Mouse (Mus musculus) forebrain, embryonic 14.5 days (tissue): ENCODE data around the gene Wnt4. TPM values are rescaled to one million over a fixed set of nuclear protein-coding genes. Genes with fewer than 3 reads are reported as not detected.

ENCODE experiments used
- ATAC-seq: fragments of 200-750 bp; cut with Nextera tagmentation; 2 replicates; pipeline ENCODE4 v1.8.0; 2017; ENCODE audit warnings: mild to moderate bottlenecking, moderate library complexity
- DNase-seq: peaks from one replicate; pipeline ENCODE4 v3.0.0-alpha.2; 2015; ENCODE audit warnings: low spot score
- H3K27ac ChIP-seq: fragments of 300-500 bp; sonication (generic); 2 replicates; pipeline ENCODE4 v1.5.1; 2014; ENCODE audit warnings: low read depth, mild to moderate bottlenecking, control low read depth, low read length, moderate library complexity
- H3K27me3 ChIP-seq: fragments of 300-500 bp; sonication (generic); replicated peaks from 2 replicates; pipeline ENCODE4 v1.6.1; 2014; ENCODE audit warnings: low read length, control low read depth, mixed read lengths; ENCODE audit not compliant: control insufficient read depth, insufficient read depth
- H3K36me3 ChIP-seq: fragments of 300-500 bp; sonication (generic); 2 replicates; pipeline ENCODE4 v1.6.1; 2014; ENCODE audit warnings: low read length, control low read depth; ENCODE audit not compliant: control insufficient read depth, insufficient read depth
- H3K4me1 ChIP-seq: fragments of 300-500 bp; sonication (generic); 2 replicates; pipeline ENCODE4 v1.6.1; 2014; ENCODE audit warnings: antibody characterized with exemption, low read length, control low read depth; ENCODE audit not compliant: control insufficient read depth, insufficient read depth
- H3K4me2 ChIP-seq: fragments of 300-500 bp; sonication (generic); 2 replicates; pipeline ENCODE4 v1.6.1; 2014; ENCODE audit warnings: mild to moderate bottlenecking, control low read depth, low read length
- H3K4me3 ChIP-seq: fragments of 300-500 bp; sonication (generic); 2 replicates; pipeline ENCODE4 v1.5.1; 2014; ENCODE audit warnings: low read depth, low read length, control low read depth
- H3K9ac ChIP-seq: fragments of 300-500 bp; sonication (generic); 2 replicates; pipeline ENCODE4 v1.6.1; 2014; ENCODE audit warnings: mild to moderate bottlenecking, low read length, control low read depth, moderate library complexity
- H3K9me3 ChIP-seq: fragments of 300-500 bp; sonication (generic); replicated peaks from 2 replicates; pipeline ENCODE4 v1.6.1; 2016; ENCODE audit warnings: low read length, control low read depth, mixed read lengths; ENCODE audit not compliant: control insufficient read depth
- WGBS: fragments of 180-500 bp; shearing (Covaris S2); extraction: QIAGEN DNeasy Blood & Tissue Kit; methylation state at CpG from one replicate; pipeline ENCODE4 v1.1.7; 2014; 5-methylcytosine and 5-hydroxymethylcytosine counted together
- polyA plus RNA-seq: library from polyadenylated mRNA; unstranded; fragments of >200 nt; fragmentation: Nextera tagmentation; extraction: Ambion mirVana; gene quantifications from 2 replicates; pipeline ENCODE4 v1.2.1, GENCODE M21; 2014

The Wnt4 gene
- polyA plus RNA-seq, 1 experiment from 2014 or later, result 0.80 TPM

DNA sequence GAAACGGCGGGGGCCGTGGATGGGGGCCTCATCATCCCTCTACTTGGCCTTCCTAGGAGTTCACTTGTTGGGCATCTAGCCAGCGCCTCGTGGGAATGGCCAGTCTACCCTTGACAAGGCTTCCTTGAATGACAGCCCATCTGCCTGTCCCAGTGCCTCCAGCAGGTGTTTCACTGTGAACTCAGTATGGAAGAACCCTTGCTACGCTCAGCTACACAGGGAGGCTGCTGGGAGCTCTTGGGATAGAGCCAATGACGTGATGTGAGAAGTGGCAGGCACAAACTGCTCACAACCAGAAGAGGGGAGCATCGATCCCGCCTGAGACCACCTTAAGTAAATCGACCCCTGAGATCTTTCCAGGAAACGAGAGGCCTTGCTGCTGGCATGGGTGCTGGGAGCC lies 23.7 kb upstream of the Wnt4 start:
- H3K27me3 ChIP-seq, result no peaks in the 10 kb centered on the region
- no peak overlapping the region for H3K9ac ChIP-seq
- WGBS, result 71% methylated on average over 11 of the region's 11 CpGs
- H3K4me2 ChIP-seq, result no peak overlapping the region
- ATAC-seq, result no peak
- no peaks in the 10 kb centered on the region for H3K36me3 ChIP-seq
- no peaks in the 10 kb centered on the region for H3K9me3 ChIP-seq
- H3K27ac ChIP-seq, result no peak overlapping the region
- no peak overlapping the region for H3K4me3 ChIP-seq
- peak; percentile 63 for DNase-seq
- H3K4me1 ChIP-seq, result no peaks in the 10 kb centered on the region

DNA sequence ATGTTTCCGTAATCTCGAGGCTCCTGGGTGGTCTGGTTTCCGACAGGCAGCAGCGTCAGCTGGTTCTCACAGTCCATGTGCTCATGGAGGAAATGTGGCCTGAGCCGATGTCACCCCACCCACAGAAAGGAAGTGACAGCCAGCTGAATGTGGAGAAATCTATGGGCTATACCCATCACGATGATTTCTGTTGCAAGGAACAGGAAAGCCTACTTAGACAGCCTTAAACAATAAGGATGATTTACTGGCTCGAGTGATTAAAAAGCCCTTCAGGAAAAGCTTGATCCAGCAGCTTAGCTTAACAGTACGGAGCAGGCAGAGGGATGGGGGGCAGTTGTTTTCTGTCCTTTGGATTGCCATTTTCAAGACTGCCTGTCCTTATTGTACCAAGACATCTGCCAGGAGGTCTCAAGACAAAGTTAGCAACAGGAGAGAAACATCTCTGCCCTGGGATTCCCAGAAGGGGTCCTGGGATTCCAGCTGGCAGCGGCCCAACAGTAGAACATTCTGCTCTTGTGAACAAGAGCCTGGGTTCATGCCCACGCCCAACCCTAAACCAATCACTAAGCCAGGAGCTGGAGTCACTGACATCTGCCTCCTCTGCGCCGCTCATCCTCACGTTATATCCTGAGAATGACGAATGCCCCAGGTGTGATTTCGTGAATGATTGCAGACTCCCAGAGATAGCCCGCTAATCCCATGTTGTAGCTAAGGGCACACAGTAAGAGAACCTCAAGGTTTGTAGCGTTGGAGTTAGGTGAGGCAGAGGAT lies 22.9 kb upstream of the Wnt4 start:
- Histone ChIP-seq H3K9ac (no peak overlapping the region), H3K9me3 (no peaks in the 10 kb centered on the region), H3K36me3 (no peaks in the 10 kb centered on the region), H3K4me1 (no peaks in the 10 kb centered on the region), H3K4me3 (no peak overlapping the region), H3K27me3 (no peaks in the 10 kb centered on the region), H3K4me2 (no peak overlapping the region), H3K27ac (no peak overlapping the region)
- 85% methylated on average over 17 of the region's 17 CpGs for WGBS
- DNase-seq, result no peak
- no peak for ATAC-seq

DNA sequence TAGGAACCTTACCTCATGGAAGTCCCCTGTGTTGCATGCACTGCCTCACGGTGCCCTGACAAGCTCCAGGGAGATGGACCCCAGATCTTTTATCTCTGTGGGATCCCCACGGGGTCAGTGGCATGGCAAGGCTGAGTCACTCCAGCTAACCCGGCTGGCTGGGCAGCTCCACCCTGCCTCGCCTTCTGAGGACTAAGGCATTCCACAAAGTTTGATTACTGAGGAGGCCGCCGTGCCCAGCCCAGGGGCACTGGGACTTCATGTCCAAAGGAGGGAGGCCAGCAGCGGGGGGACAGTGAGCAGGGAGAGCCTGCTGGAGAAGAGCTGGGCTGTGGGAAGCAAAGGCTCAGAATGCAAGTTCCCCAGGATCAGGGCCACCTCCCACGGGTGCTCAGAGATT lies 21.7 kb upstream of the Wnt4 start:
- H3K4me1 ChIP-seq, result no peaks in the 10 kb centered on the region
- H3K4me3 ChIP-seq, result no peak overlapping the region
- H3K27ac ChIP-seq, result no peak overlapping the region
- H3K36me3 ChIP-seq, result no peaks in the 10 kb centered on the region
- no peak overlapping the region for H3K4me2 ChIP-seq
- H3K9me3 ChIP-seq, result no peaks in the 10 kb centered on the region
- H3K9ac ChIP-seq, result no peak overlapping the region
- H3K27me3 ChIP-seq, result no peaks in the 10 kb centered on the region
- ATAC-seq (no peak), DNase-seq (no peak)
- 82% methylated on average over 8 of the region's 8 CpGs for WGBS

DNA sequence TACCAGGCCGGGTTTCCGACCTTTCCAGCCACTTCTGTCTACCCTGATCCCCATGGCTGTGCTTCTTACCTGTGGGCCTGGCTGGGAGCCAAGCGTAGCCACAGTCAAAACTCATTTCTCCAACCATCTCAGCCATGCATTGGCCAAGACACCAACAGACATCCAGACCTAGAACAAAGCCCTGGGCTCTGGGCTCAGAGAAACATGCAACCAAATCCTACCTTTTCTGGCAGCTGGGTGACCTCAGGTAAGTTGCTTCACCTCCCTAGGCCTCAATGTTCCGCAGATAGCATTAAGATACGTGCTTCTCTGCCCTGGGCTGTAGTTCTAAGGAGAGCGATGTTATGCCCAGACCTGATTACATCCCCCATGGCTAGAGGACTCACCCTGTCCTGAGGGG lies 15.5 kb upstream of the Wnt4 start:
- Histone ChIP-seq H3K27ac (no peak overlapping the region), H3K9ac (no peak overlapping the region), H3K27me3 (no peaks in the 10 kb centered on the region), H3K9me3 (no peaks in the 10 kb centered on the region), H3K4me1 (no peaks in the 10 kb centered on the region), H3K4me2 (no peak overlapping the region), H3K36me3 (no peaks in the 10 kb centered on the region), H3K4me3 (no peak overlapping the region)
- ATAC-seq, result no peak
- no peak for DNase-seq
- WGBS, result 94% methylated on average over 6 of the region's 6 CpGs

DNA sequence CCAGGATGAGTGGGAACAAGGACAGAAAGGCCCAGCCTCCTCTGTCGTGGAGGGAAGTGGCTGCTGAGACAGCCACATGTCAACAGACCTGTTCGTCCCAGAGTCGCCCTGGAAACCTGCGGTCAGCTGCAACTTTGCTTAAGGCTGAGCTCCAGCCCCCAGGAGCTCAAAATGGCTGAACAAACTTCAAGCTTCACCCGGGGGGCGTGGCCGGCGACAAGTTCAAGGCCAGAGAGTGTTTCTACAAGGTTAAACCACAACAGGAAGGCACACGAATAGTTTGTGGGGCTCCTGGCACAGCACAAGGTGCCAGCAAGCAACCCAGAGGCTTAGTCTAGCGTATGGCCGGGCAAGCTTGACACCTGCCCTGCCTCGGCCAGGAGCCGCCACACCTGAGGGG lies 13.2 kb upstream of the Wnt4 start:
- Histone ChIP-seq H3K9me3 (no peaks in the 10 kb centered on the region), H3K36me3 (no peaks in the 10 kb centered on the region), H3K4me1 (no peaks in the 10 kb centered on the region), H3K27ac (no peak overlapping the region), H3K27me3 (no peaks in the 10 kb centered on the region), H3K4me2 (no peak overlapping the region), H3K9ac (no peak overlapping the region), H3K4me3 (no peak overlapping the region)
- 86% methylated on average over 13 of the region's 13 CpGs for WGBS
- no peak for ATAC-seq
- DNase-seq, result no peak

DNA sequence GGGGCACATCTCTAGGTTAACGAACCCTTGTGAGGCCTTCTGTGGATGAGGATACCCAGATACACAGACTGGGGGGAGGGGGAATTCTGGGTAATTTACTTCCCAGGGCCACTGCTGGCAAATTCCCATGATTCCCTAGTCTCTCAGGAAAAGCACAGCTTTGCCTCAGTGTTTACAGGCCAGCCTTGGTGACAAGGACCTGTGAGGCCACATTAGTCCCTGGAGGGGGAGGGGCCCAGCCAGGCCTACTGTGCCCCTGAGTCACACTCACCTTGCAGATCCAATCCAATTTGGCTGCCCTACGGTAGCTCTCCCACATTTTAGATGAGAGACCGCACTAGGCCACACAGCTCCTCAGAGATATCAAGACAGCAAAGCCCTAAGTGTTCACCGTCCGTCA lies 12.2 kb upstream of the Wnt4 start:
- no peak for ATAC-seq
- no peak overlapping the region for H3K27ac ChIP-seq
- no peaks in the 10 kb centered on the region for H3K9me3 ChIP-seq
- 84% methylated on average over 5 of the region's 5 CpGs for WGBS
- no peak for DNase-seq
- no peaks in the 10 kb centered on the region for H3K36me3 ChIP-seq
- H3K27me3 ChIP-seq, result no peaks in the 10 kb centered on the region
- H3K9ac ChIP-seq, result no peak overlapping the region
- H3K4me3 ChIP-seq, result no peak overlapping the region
- no peak overlapping the region for H3K4me2 ChIP-seq
- no peaks in the 10 kb centered on the region for H3K4me1 ChIP-seq

DNA sequence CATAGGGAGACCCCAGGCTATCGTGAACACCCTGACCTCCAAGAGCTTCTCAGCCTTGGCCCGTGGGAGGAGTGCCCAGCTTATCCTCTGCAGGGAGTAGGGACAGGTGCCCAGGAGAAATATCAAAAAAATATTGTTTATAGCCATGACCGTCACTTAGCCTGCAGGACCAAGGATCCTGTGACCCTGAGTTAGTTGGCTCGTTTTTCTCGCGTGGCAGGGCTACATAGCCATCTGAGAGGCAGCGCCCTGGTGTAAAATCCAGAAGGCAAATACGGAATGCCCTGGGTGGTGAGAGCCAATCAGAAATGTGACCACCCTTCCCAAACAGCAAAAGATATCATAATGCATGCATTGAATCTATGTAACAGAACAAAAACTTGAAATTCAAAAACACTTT lies 8.7 kb upstream of the Wnt4 start:
- DNase-seq (no peak), ATAC-seq (no peak)
- Histone ChIP-seq H3K27ac (no peak overlapping the region), H3K9ac (no peak overlapping the region), H3K9me3 (no peaks in the 10 kb centered on the region), H3K4me2 (no peak overlapping the region), H3K4me1 (no peaks in the 10 kb centered on the region), H3K4me3 (no peak overlapping the region), H3K27me3 (no peaks in the 10 kb centered on the region), H3K36me3 (no peaks in the 10 kb centered on the region)
- 89% methylated on average over 8 of the region's 8 CpGs for WGBS

DNA sequence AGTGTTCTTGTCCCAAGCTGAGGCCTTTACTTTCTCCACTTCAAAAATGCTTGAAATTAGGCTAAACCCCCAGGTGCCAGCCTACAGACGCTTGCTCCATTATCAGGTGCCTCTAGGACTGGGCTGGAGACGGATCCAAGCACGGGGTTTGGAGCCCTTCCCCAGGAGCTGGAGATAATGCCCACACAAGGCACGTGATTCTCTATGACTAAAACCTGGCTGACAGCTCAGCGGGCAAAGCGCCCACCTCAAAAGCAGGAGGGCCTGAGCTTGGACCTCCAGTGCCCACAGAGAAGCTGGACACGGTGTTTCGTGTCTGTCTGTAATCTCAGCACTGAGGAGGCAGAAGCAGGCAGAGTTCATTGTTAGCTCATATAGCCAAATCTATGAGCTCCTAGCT lies 5.4 kb upstream of the Wnt4 start:
- WGBS, result 74% methylated on average over 8 of the region's 8 CpGs
- Histone ChIP-seq H3K4me3 (no peak overlapping the region), H3K27me3 (peaks cover 20% of the 10 kb centered on the region), H3K9ac (no peak overlapping the region), H3K27ac (no peak overlapping the region), H3K4me2 (no peak overlapping the region), H3K4me1 (no peaks in the 10 kb centered on the region), H3K9me3 (no peaks in the 10 kb centered on the region), H3K36me3 (no peaks in the 10 kb centered on the region)
- DNase-seq (no peak), ATAC-seq (no peak)

DNA sequence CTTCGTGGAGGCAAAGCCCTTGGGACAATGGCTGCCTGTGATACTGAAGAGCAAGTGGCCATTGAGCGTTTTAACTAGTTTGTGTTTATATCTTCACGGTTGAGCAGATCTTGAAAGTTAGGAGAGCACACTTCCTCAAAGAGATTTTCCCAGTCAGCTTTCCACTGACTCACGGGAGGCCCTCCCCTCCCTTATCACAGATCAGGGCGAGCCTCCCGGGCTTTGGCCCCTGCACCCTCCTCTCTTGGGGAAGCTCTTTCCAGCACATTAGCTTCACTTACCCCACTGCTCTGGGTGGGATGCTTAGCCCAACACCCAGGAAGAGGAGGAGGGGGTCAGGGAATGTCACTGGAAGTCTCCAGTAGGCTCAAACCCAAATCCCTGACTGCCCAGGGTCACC lies 3.0 kb upstream of the Wnt4 start:
- WGBS, result 2% methylated on average over 6 of the region's 6 CpGs
- peaks cover 43% of the 10 kb centered on the region for H3K27me3 ChIP-seq

More for the DNA sequence above, 3.0 kb upstream of the Wnt4 start:
- ATAC-seq (no peak), DNase-seq (no peak)
- Histone ChIP-seq H3K36me3 (no peaks in the 10 kb centered on the region), H3K4me2 (no peak overlapping the region), H3K4me3 (no peak overlapping the region), H3K27ac (no peak overlapping the region), H3K9me3 (no peaks in the 10 kb centered on the region), H3K9ac (no peak overlapping the region), H3K4me1 (peaks cover 8% of the 10 kb centered on the region; the same call in 1 of the 2 replicates)
